Mouse (Mus musculus): ENCODE measurements around the gene Insig2. TPM values are rescaled to one million over a fixed set of nuclear protein-coding genes. Genes with fewer than 3 reads are reported as not detected.

Gene Insig2
- polyA plus RNA-seq, 1 experiment from 2014 or later, result 28.5 TPM

DNA sequence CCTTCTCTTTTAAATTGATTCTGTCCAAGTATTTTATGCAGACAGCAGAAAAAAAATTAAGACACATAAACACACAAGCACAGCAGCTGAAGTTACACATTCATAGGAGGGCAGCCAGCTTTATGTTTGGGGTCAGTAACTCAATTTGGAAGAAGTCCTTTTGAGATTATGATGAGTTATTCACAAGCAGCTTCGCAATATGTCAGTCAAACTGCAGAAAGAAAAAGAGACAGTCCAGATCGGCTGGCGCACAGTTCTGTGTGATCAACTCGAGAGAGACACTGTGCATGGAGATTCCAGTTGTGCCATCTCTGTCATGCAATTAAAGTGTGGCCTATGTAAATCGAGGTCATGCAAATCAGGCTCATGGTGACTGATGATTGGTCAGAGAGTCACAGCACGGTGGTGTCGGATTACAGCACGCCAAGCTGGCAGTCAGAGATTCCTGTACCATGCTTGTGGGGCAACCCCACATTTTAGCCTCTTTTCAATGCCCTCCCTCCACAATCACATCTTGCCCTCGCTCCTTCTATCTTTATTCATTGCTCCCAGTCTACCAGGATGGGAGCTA, 72.1 kb downstream of the Insig2 start:
- no peak overlapping the region for H3K9ac ChIP-seq
- H3K36me3 ChIP-seq, result no peaks in the 10 kb centered on the region
- H3K4me1 ChIP-seq, result no peaks in the 10 kb centered on the region
- no peak overlapping the region for H3K4me2 ChIP-seq
- H3K27me3 ChIP-seq, result no peaks in the 10 kb centered on the region
- 60% methylated on average over 9 of the region's 9 CpGs for WGBS
- no peak overlapping the region for H3K4me3 ChIP-seq
- H3K27ac ChIP-seq, result no peak overlapping the region
- ATAC-seq (ENCODE audit: borderline replicate concordance, extremely low read depth, low FRiP score, low TSS enrichment), result no peak
- no peaks in the 10 kb centered on the region for H3K9me3 ChIP-seq

Other genes starting within 250 kb of the Insig2 start
- gene Ccdc93, start 98.5 kb upstream of the Insig2 start, polyA plus RNA-seq (2015; fragmentation: Nextera tagmentation; extraction: Ambion mirVana), result 8.9 and 9.7 TPM in 2 replicates
- gene Htr5b, start 195.9 kb upstream of the Insig2 start, polyA plus RNA-seq (2015; fragmentation: Nextera tagmentation; extraction: Ambion mirVana), result not detected in 2 replicates
- 53.2 and 55.2 TPM in 2 replicates for gene Ddx18, start 235.4 kb upstream of the Insig2 start, polyA plus RNA-seq (2015; fragmentation: Nextera tagmentation; extraction: Ambion mirVana)